Mouse (Mus musculus) erythroblast, embryonic 14.5 days (primary cell): ENCODE measurements around the gene Ssu72. TPM values are rescaled to one million over a fixed set of nuclear protein-coding genes. Genes with fewer than 3 reads are reported as not detected.

Experiments used
- H3K27me3 ChIP-seq: 2 replicates; pipeline ENCODE4 v1.6.1; 2012; ENCODE audit warnings: inconsistent platforms; ENCODE audit not compliant: control insufficient read depth
- H3K36me3 ChIP-seq: 2 replicates; pipeline ENCODE4 v1.6.1; 2012; ENCODE audit warnings: mild to moderate bottlenecking, inconsistent platforms; ENCODE audit not compliant: control insufficient read depth
- H3K4me1 ChIP-seq: 2 replicates; pipeline ENCODE4 v1.6.1; 2012; ENCODE audit warnings: inconsistent platforms; ENCODE audit not compliant: control insufficient read depth
- H3K4me3 ChIP-seq: replicated peaks from 2 replicates; pipeline ENCODE3; 2012; ENCODE audit warnings: moderate library complexity, mild to moderate bottlenecking, inconsistent platforms
- H3K9me3 ChIP-seq: 2 replicates; pipeline ENCODE4 v1.6.1; 2012; ENCODE audit warnings: low read length, inconsistent platforms, mixed read lengths; ENCODE audit not compliant: control insufficient read depth
- GATA1 ChIP-seq: IDR thresholded peaks from 2 replicates; pipeline ENCODE4 v1.6.1; 2012; ENCODE audit warnings: low read length, inconsistent platforms, mixed read lengths
- TAL1 ChIP-seq: IDR thresholded peaks from 3 replicates; pipeline ENCODE4 v1.6.1; 2012; ENCODE audit warnings: low read length, inconsistent platforms, mixed read lengths
- polyA plus RNA-seq: library from polyadenylated mRNA; stranded (reverse); fragments of >175 nt; gene quantifications from 2 replicates; pipeline ENCODE4 v1.2.3, GENCODE M21; 2012

Gene Ssu72
- polyA plus RNA-seq, 1 experiment: 0.83 TPM

GRCm38 (mm10) chr4:155774971-155775740 lies 70.6 kb downstream of the Ssu72 start:
- Histone ChIP-seq H3K36me3 (no peaks in the 10 kb centered on the region), H3K4me3 (no peak overlapping the region), H3K4me1 (peaks cover 18% of the 10 kb centered on the region), H3K9me3 (no peaks in the 10 kb centered on the region), H3K27me3 (peaks cover 76% of the 10 kb centered on the region)
- TF ChIP-seq GATA1: no peak
- TF ChIP-seq TAL1: no peak

- no peak overlapping the region for H3K4me3 ChIP-seq
- H3K27me3 ChIP-seq: peaks cover 77% of the 10 kb centered on the region
Measured at GRCm38 (mm10) chr4:155775855-155776254, 71.3 kb downstream of the Ssu72 start.

GRCm38 (mm10) chr4:155776704-155777335 lies 72.2 kb downstream of the Ssu72 start:
- Histone ChIP-seq H3K36me3 (no peaks in the 10 kb centered on the region), H3K9me3 (no peaks in the 10 kb centered on the region), H3K4me3 (no peak overlapping the region), H3K4me1 (peaks cover 11% of the 10 kb centered on the region), H3K27me3 (peaks cover 82% of the 10 kb centered on the region)
- TF ChIP-seq TAL1: no peak
- no peak for TF ChIP-seq GATA1

More at GRCm38 (mm10) chr4:155775855-155776254, 71.3 kb downstream of the Ssu72 start:
- Histone ChIP-seq H3K9me3 (no peaks in the 10 kb centered on the region), H3K36me3 (no peaks in the 10 kb centered on the region), H3K4me1 (peaks cover 11% of the 10 kb centered on the region)
- no peak for TF ChIP-seq GATA1
- TF ChIP-seq TAL1: no peak

GRCm38 (mm10) chr4:155777816-155778215 lies 73.2 kb downstream of the Ssu72 start:
- TF ChIP-seq TAL1 (no peak), GATA1 (no peak)
- H3K9me3 ChIP-seq: no peaks in the 10 kb centered on the region

GRCm38 (mm10) chr4:155779498-155779897 lies 74.9 kb downstream of the Ssu72 start:
- Histone ChIP-seq H3K4me1 (peaks cover 17% of the 10 kb centered on the region), H3K4me3 (no peak overlapping the region), H3K9me3 (no peaks in the 10 kb centered on the region), H3K36me3 (no peaks in the 10 kb centered on the region), H3K27me3 (peaks cover 81% of the 10 kb centered on the region)
- TF ChIP-seq TAL1 (no peak), GATA1 (no peak)

More at GRCm38 (mm10) chr4:155777816-155778215, 73.2 kb downstream of the Ssu72 start:
- Histone ChIP-seq H3K4me1 (peaks cover 11% of the 10 kb centered on the region), H3K27me3 (peaks cover 82% of the 10 kb centered on the region), H3K4me3 (no peak overlapping the region), H3K36me3 (no peaks in the 10 kb centered on the region)

DNA sequence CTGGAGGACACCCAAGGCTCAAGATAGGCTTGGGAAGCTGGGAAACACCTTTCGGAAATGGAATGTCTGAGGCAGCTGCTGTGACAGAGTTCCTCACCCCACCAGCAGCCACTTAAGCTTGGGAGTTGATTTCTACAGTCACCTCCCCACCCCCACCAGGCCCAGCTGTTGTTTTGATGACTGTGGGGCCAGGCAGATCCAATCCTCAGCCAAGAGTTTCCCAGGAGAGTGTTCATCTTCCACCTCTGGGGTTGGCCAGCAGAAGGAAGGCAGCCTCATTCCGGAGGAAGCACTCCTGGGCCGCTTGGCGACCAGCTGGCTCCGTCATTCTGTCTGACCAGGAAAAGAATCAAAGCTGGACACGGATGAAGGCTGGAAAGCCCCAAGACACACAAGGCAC lies 76.3 kb downstream of the Ssu72 start:
- H3K27me3 ChIP-seq: peaks cover 71% of the 10 kb centered on the region
- no peaks in the 10 kb centered on the region for H3K9me3 ChIP-seq
- TF ChIP-seq GATA1 (no peak), TAL1 (no peak)
- no peak overlapping the region for H3K4me3 ChIP-seq
- H3K4me1 ChIP-seq: peaks cover 25% of the 10 kb centered on the region
- no peaks in the 10 kb centered on the region for H3K36me3 ChIP-seq

Other genes with a start within 250 kb of the Ssu72 start
- not detected in 2 replicates for gene Tmem52, start 235.7 kb upstream of the Ssu72 start, polyA plus RNA-seq
- 2.4 and 2.9 TPM in 2 replicates for gene Gnb1, start 213.4 kb upstream of the Ssu72 start, polyA plus RNA-seq
- gene Nadk, start 142.4 kb upstream of the Ssu72 start, polyA plus RNA-seq: 1.0 and 1.9 TPM in 2 replicates
- 0.09 and 0.12 TPM in 2 replicates for gene Slc35e2, start 103.4 kb upstream of the Ssu72 start, polyA plus RNA-seq
- gene Cdk11b, start 79.9 kb upstream of the Ssu72 start, polyA plus RNA-seq: 5.0 and 6.4 TPM in 2 replicates
- not detected in 2 replicates for gene Gm10563, start 59.4 kb upstream of the Ssu72 start, polyA plus RNA-seq
- gene Mmp23, start 51.4 kb upstream of the Ssu72 start, polyA plus RNA-seq: not detected in 2 replicates
- 0.69 and 0.71 TPM in 2 replicates for gene Mib2, start 35.6 kb upstream of the Ssu72 start, polyA plus RNA-seq
- gene Fndc10, start 10.5 kb upstream of the Ssu72 start, polyA plus RNA-seq: 0.02 TPM in 1 of 2 replicates, not detected in the other
- 0.01 and 0.06 TPM in 2 replicates for gene Tmem240, start 30.0 kb downstream of the Ssu72 start, polyA plus RNA-seq
- gene Atad3a, start 56.3 kb downstream of the Ssu72 start, polyA plus RNA-seq: 1.0 and 1.1 TPM in 2 replicates
- 0.01 TPM in 1 of 2 replicates, not detected in the other for gene Vwa1, start 69.9 kb downstream of the Ssu72 start, polyA plus RNA-seq
- gene Tmem88b, start 81.1 kb downstream of the Ssu72 start, polyA plus RNA-seq: not detected in 2 replicates
- gene Ankrd65, start 85.6 kb downstream of the Ssu72 start, polyA plus RNA-seq: 0.10 TPM in 1 of 2 replicates, not detected in the other
- gene Mrpl20, start 98.1 kb downstream of the Ssu72 start, polyA plus RNA-seq: 1.9 and 2.3 TPM in 2 replicates
- 4.7 and 4.8 TPM in 2 replicates for gene Ccnl2, start 107.7 kb downstream of the Ssu72 start, polyA plus RNA-seq
- gene Aurkaip1, start 126.5 kb downstream of the Ssu72 start, polyA plus RNA-seq: 28.2 and 40.5 TPM in 2 replicates
- 0.11 TPM in 1 of 2 replicates, not detected in the other for gene Mxra8, start 134.9 kb downstream of the Ssu72 start, polyA plus RNA-seq
- gene Dvl1, start 142.6 kb downstream of the Ssu72 start, polyA plus RNA-seq: 8.1 and 8.2 TPM in 2 replicates
- not detected in 2 replicates for gene Tas1r3, start 158.6 kb downstream of the Ssu72 start, polyA plus RNA-seq
- 0.17 and 0.55 TPM in 2 replicates for gene Cptp, start 164.6 kb downstream of the Ssu72 start, polyA plus RNA-seq
- gene Ints11, start 164.7 kb downstream of the Ssu72 start, polyA plus RNA-seq: 0.94 and 1.8 TPM in 2 replicates
- 2.1 and 3.5 TPM in 2 replicates for gene Pusl1, start 187.0 kb downstream of the Ssu72 start, polyA plus RNA-seq
- 3.8 and 4.1 TPM in 2 replicates for gene Acap3, start 187.0 kb downstream of the Ssu72 start, polyA plus RNA-seq
- gene Ube2j2, start 239.0 kb downstream of the Ssu72 start, polyA plus RNA-seq: 12.5 and 13.5 TPM in 2 replicates